Mouse (Mus musculus) adipocyte (in vitro differentiated cells): ENCODE measurements around the gene Ikzf3.
A peak's percentile ranks its signal among the peaks of the same experiment; 100 is the strongest.

Source experiments
- DNase-seq: peaks from one replicate; pipeline ENCODE4 v3.0.0-alpha.2; 2016; ENCODE audit warnings: low spot score

Ikzf3 gene

GRCm38 (mm10) chr11:98512881-98513280, 33.0 kb downstream of the Ikzf3 start:
- no peak for DNase-seq

GRCm38 (mm10) chr11:98510125-98510524, 35.7 kb downstream of the Ikzf3 start:
- DNase-seq = no peak

GRCm38 (mm10) chr11:98509434-98509833, 36.4 kb downstream of the Ikzf3 start:
- peak; percentile 95 for DNase-seq

GRCm38 (mm10) chr11:98504926-98505325, 40.9 kb downstream of the Ikzf3 start:
- no peak for DNase-seq

- no peak for DNase-seq
Observed at GRCm38 (mm10) chr11:98497388-98498288, 48.2 kb downstream of the Ikzf3 start.

- DNase-seq = no peak
Observed at GRCm38 (mm10) chr11:98495176-98495719, 50.6 kb downstream of the Ikzf3 start.

GRCm38 (mm10) chr11:98493394-98493793, 52.4 kb downstream of the Ikzf3 start:
- DNase-seq = no peak

GRCm38 (mm10) chr11:98492959-98493358, 52.9 kb downstream of the Ikzf3 start:
- DNase-seq = no peak

GRCm38 (mm10) chr11:98491571-98491970, 54.3 kb downstream of the Ikzf3 start:
- DNase-seq = no peak

GRCm38 (mm10) chr11:98488540-98489234, 57.1 kb downstream of the Ikzf3 start:
- DNase-seq = no peak

GRCm38 (mm10) chr11:98487526-98488040, 58.2 kb downstream of the Ikzf3 start:
- no peak for DNase-seq

- DNase-seq = no peak
Observed at GRCm38 (mm10) chr11:98485749-98486148, 60.1 kb downstream of the Ikzf3 start.

GRCm38 (mm10) chr11:98482067-98482466, 63.8 kb downstream of the Ikzf3 start:
- no peak for DNase-seq

GRCm38 (mm10) chr11:98481231-98481630, 64.6 kb downstream of the Ikzf3 start:
- no peak for DNase-seq

- no peak for DNase-seq
Observed at GRCm38 (mm10) chr11:98479940-98480497, 65.8 kb downstream of the Ikzf3 start.

- no peak for DNase-seq
Observed at GRCm38 (mm10) chr11:98479026-98479939, 66.5 kb downstream of the Ikzf3 start.

GRCm38 (mm10) chr11:98477011-98477701, 68.7 kb downstream of the Ikzf3 start:
- DNase-seq = no peak

- DNase-seq = no peak
Observed at GRCm38 (mm10) chr11:98476434-98476807, 69.4 kb downstream of the Ikzf3 start.

- DNase-seq = no peak
Observed at GRCm38 (mm10) chr11:98475630-98476433, 70.0 kb downstream of the Ikzf3 start.

- DNase-seq = no peak
Observed at GRCm38 (mm10) chr11:98474967-98475366, 70.9 kb downstream of the Ikzf3 start.
